Mouse (Mus musculus) ovary, postnatal 36 days (tissue): ENCODE measurements at regions not wholly inside any gene's neighbourhood (a gene's known extent, or its start where the extent isn't known, plus 50 kb on each side); places are given as distances from the start of the nearest gene placed in this dataset.

Experiments used
- DNase-seq: peaks from one replicate; pipeline ENCODE4 v3.0.0; 2022; ENCODE audit warnings: low spot score, mixed read lengths

DNA sequence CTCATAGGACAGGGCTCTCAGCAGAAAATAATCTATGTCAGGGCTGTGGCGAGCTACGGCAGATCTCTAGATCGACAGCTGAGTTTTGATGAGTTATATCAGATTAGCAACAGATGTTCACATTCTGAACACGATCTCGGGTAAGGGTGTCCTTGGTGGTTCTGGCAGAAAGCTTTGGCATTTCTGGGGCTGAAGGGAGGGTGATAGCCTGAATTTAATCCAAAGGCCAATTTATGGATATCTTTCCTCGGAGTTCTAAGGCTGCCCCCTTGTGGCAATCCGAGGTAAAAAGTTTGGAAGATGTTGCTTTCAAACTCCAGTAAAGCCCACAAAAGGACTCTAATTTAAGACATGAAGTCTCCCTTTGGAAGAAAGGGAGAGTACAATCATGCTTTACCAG is 101.3 kb upstream of the Luzp2 start:
- peak; percentile 12 for DNase-seq

DNA sequence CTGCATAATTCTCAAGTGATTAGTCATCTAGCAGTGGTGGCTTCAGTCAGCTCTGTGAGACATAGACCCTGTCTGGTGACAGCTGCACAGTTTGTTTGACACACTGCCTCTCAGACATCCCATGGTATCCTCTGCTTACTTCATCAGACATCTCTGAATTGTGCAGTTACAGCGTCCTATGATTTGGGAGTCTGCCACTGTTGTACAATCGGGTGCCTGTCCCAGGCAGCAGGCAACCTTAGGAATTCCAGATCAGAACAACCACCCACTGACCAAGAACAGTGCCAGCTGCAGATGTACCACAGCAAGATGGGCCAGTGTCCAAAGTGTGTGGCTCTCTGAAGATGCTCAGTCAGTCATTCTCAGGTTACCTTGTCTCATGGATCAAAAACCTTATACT is 100.4 kb upstream of the Luzp2 start:
- no peak for DNase-seq

DNA sequence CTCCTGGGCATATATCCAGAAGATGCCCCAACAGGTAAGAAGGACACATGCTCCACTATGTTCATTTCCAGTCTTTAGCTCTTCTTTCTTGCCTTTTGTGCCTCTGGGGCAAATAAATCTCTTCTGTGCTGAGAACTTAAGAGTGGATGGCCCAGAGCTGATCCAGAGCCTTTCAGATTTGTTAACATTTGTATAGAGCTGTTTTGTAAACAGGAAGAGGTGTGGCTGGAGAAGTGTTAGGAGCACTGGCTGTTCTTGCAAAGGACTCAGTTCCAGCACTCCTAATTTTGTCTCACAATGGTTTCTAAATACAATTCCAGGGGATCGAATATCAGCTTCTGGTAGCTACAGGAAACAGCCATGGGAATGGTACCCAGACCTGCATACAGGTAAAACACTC is 68.0 kb upstream of the Luzp2 start:
- no peak for DNase-seq

DNA sequence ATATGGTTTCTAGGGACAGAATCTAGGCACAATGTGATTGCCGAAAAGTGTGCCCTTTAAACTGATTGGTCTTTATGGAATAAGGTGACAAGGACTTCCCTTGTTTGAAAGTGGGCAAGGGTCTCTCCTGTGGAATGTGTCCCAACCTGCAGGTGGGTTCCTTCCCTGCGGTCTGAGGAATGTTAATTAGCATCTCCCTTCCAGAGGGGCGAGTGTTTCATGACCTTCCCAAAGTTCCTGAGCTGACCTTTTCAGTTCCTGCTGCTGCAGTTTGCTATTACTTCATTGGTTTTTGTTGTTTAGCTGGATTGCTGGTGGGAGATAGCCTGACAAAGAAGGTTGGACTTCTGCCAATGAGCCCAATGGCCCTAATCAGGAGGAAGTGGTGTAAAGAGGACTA is 66.6 kb upstream of the Luzp2 start:
- no peak for DNase-seq

DNA sequence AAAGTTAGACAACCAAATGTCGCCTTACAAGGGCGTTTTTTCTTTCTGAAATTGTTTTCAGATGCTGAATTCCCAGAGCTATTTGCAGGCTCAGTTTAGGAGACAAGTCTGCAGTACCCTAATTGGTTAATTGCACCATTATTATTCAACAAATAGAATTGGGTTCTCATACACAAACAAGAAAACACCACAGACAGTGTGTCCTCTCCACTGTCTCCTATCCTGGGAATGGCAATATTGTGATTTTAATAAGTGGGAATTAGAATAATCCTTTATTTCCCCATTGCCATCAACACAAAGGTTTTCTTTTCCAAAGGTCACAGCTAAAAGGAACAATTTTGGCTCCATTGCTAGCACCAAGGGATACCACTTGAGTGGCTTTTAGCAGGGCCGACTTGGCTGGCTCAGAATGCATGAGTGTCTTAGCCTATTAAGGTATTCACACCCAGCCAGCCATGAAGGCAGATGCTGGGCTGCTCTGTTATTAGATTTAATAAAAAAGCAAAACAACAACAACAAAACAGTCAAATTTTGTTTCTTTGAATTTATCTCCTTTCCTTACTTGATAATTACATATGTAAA is 53.3 kb upstream of the Luzp2 start:
- DNase-seq: no peak

DNA sequence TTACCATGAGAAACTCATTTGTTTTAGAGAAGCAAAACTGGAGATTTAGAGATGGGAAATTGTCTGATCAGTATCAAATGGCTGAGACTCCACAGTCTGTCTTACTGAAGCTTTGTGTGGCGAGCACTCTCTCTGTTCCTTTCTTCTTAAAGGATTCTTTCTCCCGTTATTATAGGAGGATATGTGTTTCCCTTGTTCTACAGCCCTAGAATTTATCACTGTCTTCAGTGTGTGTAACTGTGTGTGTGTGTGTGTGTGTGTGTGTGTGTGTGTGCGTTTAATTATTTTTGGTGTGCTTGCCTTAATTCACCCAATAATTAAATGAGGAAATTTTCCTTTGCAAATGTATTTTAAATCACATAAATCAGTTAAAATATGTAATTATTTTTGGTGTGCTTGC is 52.7 kb upstream of the Luzp2 start:
- no peak for DNase-seq

DNA sequence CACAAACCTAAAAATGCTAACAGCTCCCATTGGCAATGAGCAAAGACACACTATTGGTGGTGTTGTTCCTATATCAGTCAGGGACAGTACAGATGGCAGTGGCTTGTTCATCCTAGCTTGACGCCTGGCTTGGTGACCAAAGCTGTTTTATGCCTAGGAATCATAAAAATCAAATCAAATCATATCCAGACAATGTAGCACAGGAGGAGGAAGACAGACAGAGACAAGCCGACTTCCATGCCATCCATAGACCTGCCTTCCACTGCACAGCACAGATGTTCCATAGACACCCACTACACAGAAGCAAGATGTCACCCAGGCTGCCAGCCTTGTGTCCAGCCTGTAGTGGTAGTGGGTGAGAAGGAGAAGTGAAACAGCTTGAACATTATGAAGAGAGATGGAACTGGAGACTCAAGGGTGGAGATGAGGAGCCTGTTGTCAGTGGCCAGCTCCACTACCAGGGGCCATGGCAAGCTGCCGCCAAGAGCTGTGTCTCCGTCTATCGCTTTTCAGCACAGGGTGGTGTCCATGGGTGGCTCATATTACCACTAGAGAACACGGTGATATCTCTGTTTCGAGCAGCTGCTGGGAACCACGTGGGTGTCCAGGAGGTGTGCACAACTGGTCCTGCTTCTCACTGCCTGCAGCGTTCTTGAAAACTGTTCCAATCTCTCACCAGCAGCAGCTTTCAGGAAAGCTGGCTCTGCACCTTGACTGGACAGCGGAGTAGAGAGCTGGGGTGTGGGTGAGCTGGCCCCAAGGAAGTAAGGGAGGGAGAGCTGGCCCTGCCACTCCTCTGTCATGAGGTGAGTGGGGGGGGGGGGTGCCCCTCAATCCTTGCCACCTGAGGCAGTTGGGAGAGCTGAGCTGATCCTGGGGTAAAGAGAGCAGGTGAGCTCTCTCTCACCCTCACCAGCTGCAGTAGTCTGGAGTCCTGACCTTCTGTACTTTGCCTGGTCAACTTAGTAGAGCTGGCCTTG is 51.5 kb upstream of the Luzp2 start:
- DNase-seq: no peak
